Mouse (Mus musculus): Measurements from ENCODE around the gene Gm884.

Gm884 gene

DNA sequence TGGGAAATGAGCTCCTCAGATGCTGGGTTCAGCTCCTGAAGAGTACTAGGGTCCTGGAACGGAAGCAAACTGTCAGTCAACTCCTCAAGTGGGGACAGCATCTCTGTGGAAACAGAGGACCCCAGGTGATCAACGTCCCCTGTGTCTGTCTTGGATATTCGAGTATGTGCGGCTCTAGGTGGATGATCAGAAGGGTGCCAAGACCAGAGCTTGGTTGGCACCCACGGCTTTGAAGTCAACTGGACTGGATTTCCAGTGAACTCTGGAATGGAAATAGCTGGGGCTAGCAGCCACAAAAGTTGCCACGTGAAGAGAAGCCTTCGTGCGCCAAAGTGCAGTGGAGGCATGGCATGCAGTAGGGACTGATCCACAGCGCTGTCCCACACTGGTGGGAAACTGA, at the start of gene Gm884:
Gm884 (minus strand) TSS at position 101 of the 400 bp plus-strand sequence.
- no peak for DNase-seq (ENCODE audit: inconsistent age in 2 of 2, low spot score in 1 of 2)

DNA sequence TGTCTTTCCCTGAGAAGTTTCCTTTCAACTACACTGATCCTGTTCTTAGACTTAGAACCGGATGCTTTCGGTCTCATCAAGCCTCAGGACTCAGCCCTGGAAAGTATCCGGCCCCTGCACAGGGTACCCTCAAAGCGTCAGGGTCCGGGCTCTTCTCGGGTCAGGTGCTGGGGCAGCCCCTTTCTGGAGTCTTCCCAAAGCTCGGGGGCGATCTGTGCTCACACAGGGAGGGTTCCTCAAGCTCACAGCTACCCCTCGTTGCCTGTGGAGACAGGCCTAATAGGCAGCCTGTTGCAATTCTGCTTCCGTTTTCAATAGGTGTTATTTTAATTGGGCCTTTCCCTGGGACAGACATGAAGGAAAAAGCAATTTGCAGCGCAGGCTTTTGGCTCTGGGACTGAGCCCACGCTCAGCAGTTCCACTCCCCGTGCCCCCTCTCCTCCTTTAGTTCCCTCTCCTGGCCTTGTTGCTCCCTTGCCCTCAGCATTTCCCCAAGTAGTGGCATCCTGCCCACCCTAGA, 46.0 kb upstream of the Gm884 start:
- no peak for DNase-seq (ENCODE audit: inconsistent age in 2 of 2, low spot score in 1 of 2)

DNA sequence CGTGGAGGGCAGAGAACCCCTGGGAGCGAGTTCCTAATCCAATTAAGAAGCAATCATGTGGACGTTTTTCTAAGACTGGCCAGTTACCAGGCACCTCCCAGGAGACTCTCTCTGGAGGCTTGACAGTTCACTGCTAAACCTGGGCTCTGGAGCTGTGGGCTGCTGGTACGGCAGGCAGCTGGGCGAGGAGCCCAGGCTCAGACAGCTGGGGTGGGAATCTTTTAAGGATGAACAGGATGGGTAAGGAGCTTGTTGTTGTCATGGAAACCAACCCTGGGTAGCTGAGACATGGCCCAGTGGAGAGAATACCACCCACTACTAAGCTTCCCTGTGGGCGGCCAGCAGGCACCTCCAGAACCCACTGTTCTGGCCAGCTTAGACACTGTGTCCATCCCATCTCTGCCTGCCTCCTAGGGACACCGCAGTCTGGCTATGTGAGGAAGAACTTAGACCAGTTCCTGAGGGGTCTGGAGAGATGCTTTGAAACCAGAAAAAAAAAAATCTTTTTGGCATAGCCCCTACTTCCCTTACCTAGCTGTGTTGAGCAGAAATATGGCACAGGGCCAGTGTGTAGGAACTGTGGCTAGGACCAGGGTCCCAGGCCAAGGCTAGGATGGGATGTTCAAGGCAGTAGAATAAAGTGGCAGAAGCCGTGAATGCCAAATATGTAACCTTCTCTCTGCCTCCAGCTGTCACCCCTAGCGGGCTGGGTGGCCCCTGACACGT, 45.4 kb upstream of the Gm884 start:
- peak in 1 of 2 experiments; percentile 53 for DNase-seq (ENCODE audit: inconsistent age in 2 of 2, low spot score in 1 of 2)

DNA sequence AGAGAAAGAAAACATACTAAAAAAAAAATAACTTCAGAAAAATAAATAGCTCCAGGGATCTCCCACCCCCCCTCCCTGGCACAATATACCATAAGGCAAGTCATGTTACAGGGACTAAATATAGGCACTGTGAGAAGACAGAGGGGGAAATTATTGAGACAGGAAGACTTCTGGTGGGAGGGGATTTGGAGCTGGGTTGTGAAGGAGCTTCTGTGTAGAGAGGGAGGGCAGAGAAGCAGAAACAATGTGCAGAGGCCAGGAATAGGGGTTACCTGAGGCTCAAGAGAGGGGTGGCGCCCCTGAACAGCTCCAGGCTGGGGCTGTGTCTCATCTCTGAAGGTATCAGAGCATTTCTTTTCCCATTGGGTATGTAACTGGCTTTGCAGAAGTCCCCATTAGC, 44.8 kb upstream of the Gm884 start:
- no peak for DNase-seq (ENCODE audit: inconsistent age in 2 of 2, low spot score in 1 of 2)

DNA sequence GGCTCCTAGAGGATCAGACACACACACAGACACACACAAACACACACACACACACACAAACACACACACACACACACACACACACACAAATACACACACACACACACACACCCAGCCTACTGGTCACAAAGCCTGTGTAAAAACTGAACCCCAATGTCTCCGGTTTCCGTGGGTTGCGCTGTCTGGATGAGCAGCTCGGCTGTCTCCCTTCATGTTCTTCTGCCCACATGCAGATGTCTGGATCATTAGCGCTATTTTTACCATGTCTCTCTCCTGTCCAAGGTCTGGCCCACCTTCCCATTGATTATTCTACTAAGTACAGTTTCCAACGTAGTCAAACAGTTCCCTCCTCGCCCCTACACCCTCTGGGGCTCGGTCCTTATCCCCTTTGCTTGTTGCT, 42.2 kb upstream of the Gm884 start:
- no peak for DNase-seq (ENCODE audit: inconsistent age in 2 of 2, low spot score in 1 of 2)

DNA sequence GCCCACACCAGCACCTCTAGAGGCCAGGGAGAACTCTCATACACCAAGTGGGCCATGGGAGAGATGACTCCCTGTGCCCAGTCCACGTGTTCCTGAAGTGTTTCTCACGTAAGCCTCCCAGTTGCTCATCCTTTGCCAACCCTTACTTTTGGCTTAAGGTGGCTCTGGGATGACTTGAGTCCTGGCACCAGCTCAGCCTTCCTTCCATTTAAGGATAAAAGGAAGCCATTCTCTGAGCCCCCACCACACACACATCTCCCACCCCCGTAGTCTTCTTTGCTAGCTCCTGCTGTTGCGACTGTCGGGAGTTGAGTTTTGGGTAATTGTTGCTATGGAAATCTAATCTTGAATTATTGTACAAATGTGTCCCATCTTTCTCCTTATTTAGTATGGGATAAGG, 41.6 kb upstream of the Gm884 start:
- DNase-seq (ENCODE audit: inconsistent age in 2 of 2, low spot score in 1 of 2): no peak

DNA sequence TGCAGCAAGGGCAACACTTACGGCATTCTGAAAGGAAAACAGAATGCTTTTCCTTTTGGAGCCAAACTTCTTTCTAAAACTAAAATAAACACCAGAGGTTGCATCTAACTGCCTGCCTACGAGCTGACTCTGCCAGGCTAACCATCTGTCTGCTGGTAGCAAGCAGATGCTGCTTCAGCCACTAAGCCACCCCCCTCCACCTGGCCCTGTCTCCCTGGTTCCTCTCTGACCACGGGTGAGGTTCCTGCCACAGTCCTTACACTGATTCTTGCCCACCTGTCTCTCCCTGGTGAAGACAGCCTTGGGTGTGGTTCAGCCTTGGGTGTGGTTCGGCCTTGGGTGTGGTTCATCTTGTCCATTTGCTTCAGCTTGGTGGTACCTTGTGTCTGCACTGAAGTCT, 40.9 kb upstream of the Gm884 start:
- no peak for DNase-seq (ENCODE audit: inconsistent age in 2 of 2, low spot score in 1 of 2)

DNA sequence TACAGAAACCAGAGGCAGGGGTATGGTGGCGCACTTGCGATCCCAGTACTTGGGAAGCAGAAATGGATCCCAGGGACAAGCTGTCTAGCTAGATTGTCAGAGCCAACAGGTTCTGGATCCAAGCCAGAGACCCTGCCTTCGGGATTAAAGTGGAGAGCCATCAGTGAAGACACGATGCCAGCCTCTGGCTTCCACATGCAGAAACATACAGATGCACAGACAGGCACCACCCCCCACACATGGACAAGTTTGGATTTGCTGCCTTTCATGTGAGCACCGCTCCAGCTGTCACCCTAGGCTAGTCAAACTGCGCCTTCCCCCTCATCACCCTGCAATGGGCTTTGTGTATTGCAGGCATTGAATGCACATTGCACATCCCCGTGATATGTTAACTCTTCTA, 37.2 kb upstream of the Gm884 start:
- no peak for DNase-seq (ENCODE audit: inconsistent age in 2 of 2, low spot score in 1 of 2)

DNA sequence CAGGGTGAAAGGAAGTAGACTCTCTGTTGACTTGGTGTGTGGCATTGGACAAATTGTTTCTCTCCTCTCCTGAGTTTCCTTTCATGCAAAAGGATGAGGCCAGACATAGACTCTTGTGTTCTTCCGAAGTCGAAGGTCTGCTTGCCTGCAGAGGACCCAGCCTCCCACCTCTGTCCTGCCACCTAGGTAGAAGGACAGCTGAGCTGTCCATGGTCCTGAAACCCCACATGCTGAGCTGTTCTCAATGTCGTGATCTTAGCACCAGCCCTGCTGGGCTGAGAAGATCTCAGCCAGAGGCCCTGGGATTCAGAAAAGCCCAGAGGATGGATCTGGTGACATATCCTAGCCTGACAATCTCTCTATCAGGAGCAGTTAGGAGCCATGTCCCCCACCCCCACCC, 35.6 kb upstream of the Gm884 start:
- peak; percentile 23 to 69 for DNase-seq (ENCODE audit: inconsistent age in 2 of 2, low spot score in 1 of 2)

DNA sequence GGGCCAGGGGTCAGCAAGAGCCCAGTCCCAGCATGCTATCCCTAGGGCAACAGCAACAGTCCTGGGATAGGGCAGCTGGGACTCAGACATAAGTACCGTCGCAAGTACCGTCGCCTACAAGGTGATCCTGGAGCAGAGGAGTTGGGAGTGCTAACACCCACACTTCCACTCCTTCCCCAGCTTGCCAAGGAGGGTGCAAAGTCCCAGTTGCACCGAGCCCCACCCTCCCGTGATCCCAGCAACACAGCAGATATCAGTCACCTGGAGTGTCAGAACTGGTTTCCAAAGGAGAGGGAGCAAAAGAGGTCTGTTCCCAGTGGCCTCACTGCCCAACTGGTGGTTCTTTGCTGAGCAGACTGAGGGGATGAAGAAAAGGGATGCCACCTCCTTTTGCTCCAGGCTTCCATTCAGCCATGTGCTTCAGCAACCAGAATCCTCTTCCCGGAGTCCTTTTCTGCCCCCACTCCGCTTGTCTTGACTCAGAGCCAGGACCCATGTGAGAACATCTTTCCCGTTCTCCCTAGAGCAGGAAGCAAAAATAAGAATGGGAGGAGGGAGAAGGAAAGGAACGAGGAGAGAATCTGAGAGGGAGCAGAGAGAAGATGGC, 32.5 kb upstream of the Gm884 start:
- no peak for DNase-seq (ENCODE audit: inconsistent age in 2 of 2, low spot score in 1 of 2)

DNA sequence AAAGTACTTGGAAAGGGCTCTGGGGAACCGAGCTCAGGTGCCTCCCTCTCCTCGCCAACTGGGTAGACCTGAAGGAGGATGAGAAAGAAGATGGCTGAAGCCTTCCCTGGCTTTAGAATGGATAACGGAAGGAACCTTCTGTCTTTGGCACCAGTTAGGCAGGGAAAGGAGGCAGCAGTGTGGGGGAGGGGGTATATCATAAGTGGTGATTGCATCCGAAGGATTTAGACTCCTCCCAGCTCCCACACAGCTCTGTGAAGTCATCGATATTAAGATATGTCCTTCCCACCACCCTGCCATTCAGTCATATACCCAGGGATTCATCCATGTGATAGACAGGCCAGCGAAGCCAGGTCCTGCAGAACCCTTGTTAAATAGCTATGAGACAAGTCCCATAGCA, 30.5 kb upstream of the Gm884 start:
- no peak for DNase-seq (ENCODE audit: inconsistent age in 2 of 2, low spot score in 1 of 2)

DNA sequence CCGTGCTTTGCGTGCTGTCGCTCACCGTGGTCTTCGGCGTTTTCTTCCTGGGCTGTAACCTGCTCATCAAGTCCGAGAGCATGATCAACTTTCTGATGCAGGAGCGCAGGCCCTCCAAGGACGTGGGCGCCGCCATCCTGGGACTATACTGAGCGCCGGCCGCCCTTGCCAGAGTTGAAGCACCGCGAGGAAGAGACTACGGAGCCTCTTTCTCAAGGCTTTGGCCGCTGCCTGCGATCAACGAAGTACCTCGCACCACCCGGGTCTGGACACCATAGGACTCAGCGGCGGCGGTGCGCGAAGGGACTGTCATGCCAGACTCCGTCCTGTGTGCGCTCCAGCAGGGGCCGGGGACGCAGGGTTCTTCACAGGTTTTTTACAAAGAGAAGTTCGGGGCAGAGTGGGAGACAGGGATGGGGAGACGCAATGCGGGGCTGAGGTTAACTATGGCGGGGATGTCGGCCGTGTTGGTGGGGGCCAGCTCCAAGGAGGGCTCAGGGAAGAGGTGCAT, 29.1 kb upstream of the Gm884 start:
- DNase-seq (ENCODE audit: inconsistent age in 2 of 2, low spot score in 1 of 2): no peak

DNA sequence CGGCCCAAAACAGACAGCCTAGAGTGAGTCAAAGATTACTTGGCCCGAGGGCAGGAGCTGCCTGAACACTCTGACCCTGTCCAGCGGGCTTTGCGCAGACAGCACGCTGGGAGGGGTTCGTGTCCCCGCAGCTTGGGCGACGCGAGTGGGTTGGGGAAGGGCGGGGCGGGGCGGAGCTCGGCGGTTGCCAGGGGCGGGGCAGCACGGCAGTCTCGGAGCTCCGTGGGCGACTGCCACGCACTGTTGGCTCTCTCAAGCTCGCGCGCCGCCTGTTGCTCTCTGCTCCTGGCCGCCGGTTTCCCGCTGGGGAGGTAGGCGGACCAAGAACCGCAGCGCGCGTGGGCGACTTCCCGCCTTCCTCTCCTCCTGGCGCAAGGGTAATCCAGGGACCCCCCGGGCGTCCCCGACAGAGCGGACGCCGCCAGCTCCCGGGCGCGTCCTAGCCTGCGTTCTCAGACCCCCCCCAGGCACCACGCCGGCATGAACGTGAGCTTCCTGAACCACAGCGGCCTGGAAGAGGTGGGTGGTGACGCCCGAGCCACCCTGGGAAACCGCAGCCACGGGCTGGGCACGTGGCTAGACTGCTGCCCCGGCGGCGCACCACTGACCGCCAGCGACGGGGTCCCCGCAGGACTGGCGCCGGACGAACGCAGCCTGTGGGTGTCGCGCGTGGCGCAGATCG, 28.5 kb upstream of the Gm884 start, which contains the start of gene Rprml:
Rprml (plus strand) TSS at position 270 of the 682 bp plus-strand sequence.
- DNase-seq (ENCODE audit: inconsistent age in 2 of 2, low spot score in 1 of 2): peak in 1 of 2 experiments; percentile 34

DNA sequence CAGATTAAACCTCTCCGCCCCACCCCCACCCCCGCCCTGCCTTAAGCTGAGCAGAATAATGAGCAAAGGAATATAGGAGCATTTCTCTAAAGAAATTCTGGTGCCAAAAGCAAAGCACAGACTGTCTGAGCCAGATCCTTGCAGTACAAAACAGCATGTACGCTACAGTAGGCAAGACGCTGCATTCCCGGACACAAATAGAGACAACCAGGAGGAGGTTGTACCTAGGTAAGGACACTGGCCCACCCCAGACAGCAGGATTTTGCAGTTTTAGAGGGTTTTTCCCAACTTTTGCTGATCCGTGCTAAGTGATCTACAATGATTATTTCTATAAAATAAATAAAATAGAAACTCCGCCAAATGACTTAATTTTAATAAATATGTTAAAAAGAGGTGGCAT, 27.7 kb upstream of the Gm884 start:
- DNase-seq (ENCODE audit: inconsistent age in 2 of 2, low spot score in 1 of 2): no peak

DNA sequence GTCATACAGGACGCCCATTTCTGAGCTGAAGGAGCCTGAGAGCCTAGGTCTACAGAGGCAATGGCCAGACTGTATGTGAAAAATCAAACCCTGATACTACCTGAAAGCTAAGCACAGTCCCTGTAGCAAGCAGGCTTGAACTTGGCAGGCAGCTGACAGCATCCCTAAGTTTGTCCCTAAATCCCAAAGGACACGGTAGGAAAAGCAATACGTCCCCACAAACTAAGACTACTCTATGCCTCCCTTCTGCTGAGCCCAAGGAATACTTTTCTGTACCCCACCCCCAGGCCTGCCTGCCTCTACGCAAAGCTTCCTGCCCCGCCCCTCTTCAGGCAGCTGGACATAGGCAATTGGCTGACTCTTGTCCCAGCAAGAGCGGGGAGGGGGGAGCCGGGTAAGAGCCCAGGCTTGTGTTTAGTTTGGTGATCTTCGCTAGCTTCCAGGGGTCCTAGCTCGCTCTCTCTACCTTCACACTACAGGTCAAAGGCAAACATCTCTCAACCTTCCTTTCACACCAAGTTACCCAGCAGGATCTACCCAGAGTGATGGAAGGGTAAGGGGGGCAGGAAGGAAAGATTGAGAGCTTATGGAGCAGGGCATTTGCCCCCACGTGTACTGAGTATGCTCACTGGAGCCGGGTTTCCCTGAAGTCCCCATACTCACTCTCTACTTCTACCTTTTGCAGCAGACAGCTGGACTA, 27.1 kb upstream of the Gm884 start:
- no peak for DNase-seq (ENCODE audit: inconsistent age in 2 of 2, low spot score in 1 of 2)

DNA sequence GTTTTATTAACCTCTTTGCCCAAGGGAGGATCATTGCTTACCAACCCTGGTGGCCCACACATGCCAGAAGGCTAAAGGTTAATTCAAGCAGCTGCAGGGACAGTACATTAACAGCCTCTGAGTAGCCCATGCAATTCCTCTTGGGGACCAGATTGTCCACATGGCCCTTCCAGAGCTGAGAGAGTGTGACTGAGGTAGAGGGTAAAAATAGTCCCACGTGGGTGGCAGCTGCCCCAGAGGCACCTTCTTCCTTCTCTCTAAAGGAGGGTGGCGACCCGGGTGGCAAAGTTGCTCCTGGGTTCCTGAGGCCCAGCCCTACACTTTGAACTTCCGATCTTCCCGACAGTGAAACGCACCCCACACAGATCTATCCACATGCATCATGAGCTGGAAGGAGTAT, 25.4 kb upstream of the Gm884 start:
- no peak for DNase-seq (ENCODE audit: inconsistent age in 2 of 2, low spot score in 1 of 2)

DNA sequence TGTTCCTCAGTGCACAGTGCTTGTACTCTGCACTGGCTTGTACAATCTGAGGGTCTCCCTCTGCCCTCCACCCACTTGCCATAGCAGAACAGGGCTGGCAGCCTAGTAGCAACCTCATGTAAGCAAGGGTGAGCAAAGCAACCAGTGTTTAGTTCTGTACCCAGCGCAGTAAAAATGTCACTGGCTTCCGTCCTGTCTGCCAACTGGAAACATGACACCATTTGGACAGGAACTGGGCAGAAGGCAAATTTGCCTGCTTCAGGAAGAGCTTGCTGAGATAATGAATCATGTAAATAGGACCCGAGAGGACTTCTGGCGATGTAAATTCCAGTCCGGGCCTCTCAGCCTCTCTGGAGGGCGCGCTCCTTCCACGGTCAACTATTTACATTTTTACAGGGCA, 24.8 kb upstream of the Gm884 start:
- no peak for DNase-seq (ENCODE audit: inconsistent age in 2 of 2, low spot score in 1 of 2)

DNA sequence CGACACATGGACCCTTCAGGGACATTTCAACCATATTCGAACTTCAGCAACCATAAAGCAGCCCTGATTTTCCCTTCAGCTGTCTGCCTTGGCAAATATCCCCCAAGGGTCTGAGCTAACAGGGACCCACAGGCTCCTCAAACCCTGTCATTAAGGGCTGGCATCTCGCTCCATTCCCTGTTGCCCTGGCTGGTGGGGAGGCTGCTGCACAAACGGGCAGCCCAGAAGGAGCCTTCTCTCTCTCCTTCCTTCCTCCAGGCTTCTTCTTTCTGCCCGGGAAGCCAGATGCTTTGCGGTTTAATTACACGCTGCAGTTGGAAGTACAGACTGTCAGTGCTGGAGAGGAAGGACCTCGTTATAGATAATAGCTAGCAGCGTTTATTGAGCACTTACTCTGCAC, 22.3 kb upstream of the Gm884 start:
- DNase-seq (ENCODE audit: inconsistent age in 2 of 2, low spot score in 1 of 2): no peak

DNA sequence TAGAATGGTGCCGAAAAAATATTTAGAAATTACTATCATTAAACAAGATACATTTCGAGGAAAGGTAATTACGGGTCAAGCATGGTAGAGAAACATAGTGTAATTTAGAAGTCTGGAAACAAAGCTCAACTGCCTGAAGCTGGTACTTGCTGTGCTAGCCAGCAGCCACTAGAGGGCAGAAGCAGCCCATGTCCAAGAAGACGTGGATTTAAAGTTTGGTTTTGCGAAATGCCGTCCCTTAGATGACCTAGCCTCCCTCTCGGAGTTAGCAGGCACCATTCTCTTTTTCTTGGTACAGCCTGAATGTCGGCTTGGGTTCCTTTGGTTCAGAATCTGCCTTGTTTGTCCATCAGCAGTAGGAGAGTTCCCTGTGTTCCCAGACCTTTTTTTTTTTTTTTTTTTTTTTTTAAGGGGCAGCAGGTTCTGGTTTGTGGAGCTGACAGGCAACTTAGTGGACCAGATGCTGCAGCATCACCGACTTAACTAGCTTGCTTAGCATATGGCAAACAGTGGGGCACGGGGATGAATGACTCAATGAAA, 18.5 kb upstream of the Gm884 start:
- DNase-seq (ENCODE audit: inconsistent age in 2 of 2, low spot score in 1 of 2): peak; percentile 53 to 83

DNA sequence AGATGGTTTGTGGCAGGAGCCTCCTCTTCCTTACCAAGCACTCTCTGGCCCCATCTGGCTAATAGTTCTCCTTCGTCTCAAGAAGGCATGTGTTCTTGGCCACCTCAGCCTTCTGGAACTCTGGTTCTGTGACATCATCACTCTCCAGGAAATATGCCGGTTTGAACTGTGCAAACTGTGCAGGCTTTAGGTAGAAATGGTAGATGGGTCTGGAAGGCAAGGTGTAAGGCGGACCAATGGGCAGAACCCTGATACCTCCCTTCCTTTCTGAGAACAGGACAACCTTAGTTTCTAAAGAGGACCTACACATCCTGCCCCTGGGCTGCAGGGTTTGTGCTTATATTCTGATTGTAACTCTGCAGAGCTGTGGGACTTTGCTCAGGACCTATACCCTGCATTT, 17.9 kb upstream of the Gm884 start, which contains the start of gene Lyzl6:
Lyzl6 (minus strand) TSS at position 101 of the 400 bp plus-strand sequence.
- no peak for DNase-seq (ENCODE audit: inconsistent age in 2 of 2, low spot score in 1 of 2)

DNA sequence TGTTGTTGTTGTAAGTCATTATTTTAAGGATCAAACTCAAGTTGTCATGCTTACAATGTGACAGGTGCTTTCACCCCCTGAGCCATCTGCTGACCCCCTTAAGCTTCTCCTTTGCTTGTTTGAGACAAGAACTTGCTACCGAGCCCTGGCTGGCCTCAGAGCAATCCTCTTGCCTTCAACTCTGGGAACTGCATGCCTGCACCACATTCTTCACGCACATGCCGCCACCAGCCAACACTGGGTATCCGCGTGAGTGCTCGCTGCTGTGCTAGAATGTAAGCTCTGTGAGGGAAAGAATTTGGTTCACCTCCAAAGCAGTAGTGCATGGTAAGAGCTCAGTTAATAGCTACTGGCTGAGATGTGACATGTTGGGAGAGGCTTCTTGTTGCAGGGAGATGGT, 15.3 kb upstream of the Gm884 start:
- no peak for DNase-seq (ENCODE audit: inconsistent age in 2 of 2, low spot score in 1 of 2)
